Mouse (Mus musculus) liver, embryonic 15.5 days (tissue): ENCODE data around the gene Dnttip1. TPM values are rescaled to one million over a fixed set of nuclear protein-coding genes. Genes with fewer than 3 reads are reported as not detected.

ENCODE experiments used
- ATAC-seq: fragments of 200-750 bp; cut with Nextera tagmentation; 2 replicates; pipeline ENCODE4 v1.8.0; 2017; ENCODE audit warnings: moderate number of reproducible peaks, mild to moderate bottlenecking, moderate library complexity; ENCODE audit not compliant: insufficient read depth
- H3K27ac ChIP-seq: fragments of 300-500 bp; sonication (generic); replicated peaks from 2 replicates; pipeline ENCODE4 v1.5.1; 2015; ENCODE audit warnings: mild to moderate bottlenecking, inconsistent platforms
- H3K27me3 ChIP-seq: fragments of 300-500 bp; sonication (generic); 2 replicates; pipeline ENCODE4 v1.6.1; 2015; ENCODE audit warnings: mild to moderate bottlenecking, inconsistent platforms
- H3K36me3 ChIP-seq: fragments of 300-500 bp; sonication (generic); replicated peaks from 2 replicates; pipeline ENCODE4 v1.6.1; 2015; ENCODE audit warnings: moderate library complexity, mild to moderate bottlenecking, inconsistent platforms
- H3K4me1 ChIP-seq: fragments of 300-500 bp; sonication (generic); replicated peaks from 2 replicates; pipeline ENCODE4 v1.6.1; 2015; ENCODE audit warnings: inconsistent platforms
- H3K4me2 ChIP-seq: fragments of 300-500 bp; sonication (generic); 2 replicates; pipeline ENCODE4 v1.6.1; 2015; ENCODE audit warnings: moderate library complexity, mild to moderate bottlenecking, inconsistent platforms
- H3K4me3 ChIP-seq: fragments of 300-500 bp; sonication (generic); replicated peaks from 2 replicates; pipeline ENCODE4 v1.5.1; 2015; ENCODE audit warnings: mild to moderate bottlenecking, inconsistent platforms
- H3K9ac ChIP-seq: fragments of 300-500 bp; sonication (generic); 2 replicates; pipeline ENCODE4 v1.6.1; 2015; ENCODE audit warnings: moderate library complexity, mild to moderate bottlenecking, inconsistent platforms
- H3K9me3 ChIP-seq: fragments of 300-500 bp; sonication (generic); replicated peaks from 2 replicates; pipeline ENCODE4 v1.6.1; 2016; ENCODE audit warnings: inconsistent platforms
- WGBS: fragments of 180-500 bp; shearing (Covaris S2); methylation state at CpG from one replicate; pipeline ENCODE4 v1.1.7; 2015; ENCODE audit warnings: mixed read lengths; ENCODE audit not compliant: insufficient replicate concordance; 5-methylcytosine and 5-hydroxymethylcytosine counted together
- polyA plus RNA-seq: library from polyadenylated mRNA; unstranded; fragments of >200 nt; fragmentation: Nextera tagmentation; extraction: Ambion mirVana; gene quantifications from 2 replicates; pipeline ENCODE4 v1.2.1, GENCODE M21; 2015

Dnttip1 gene
- polyA plus RNA-seq, 1 experiment from 2014 or later: 41.1 TPM

GRCm38 (mm10) chr2:164731719-164732118, 14.1 kb upstream of the Dnttip1 start:
- Histone ChIP-seq H3K4me2 (no peak overlapping the region), H3K27ac (no peak overlapping the region), H3K4me3 (no peak overlapping the region), H3K27me3 (peaks cover 19% of the 10 kb centered on the region), H3K9ac (no peak overlapping the region), H3K36me3 (no peaks in the 10 kb centered on the region), H3K9me3 (no peaks in the 10 kb centered on the region), H3K4me1 (0 out of 2 replicates have a peak, but pooled peaks cover 4% of the 10 kb centered on the region)
- ATAC-seq: no peak
- WGBS: 62% methylated on average over 5 of the region's 5 CpGs

GRCm38 (mm10) chr2:164733259-164733658, 12.5 kb upstream of the Dnttip1 start:
- no peak for ATAC-seq

GRCm38 (mm10) chr2:164734839-164735238, 10.9 kb upstream of the Dnttip1 start:
- no peak overlapping the region for H3K27ac ChIP-seq
- H3K4me3 ChIP-seq: no peak overlapping the region

More at GRCm38 (mm10) chr2:164733259-164733658, 12.5 kb upstream of the Dnttip1 start:
- Histone ChIP-seq H3K9me3 (no peaks in the 10 kb centered on the region), H3K9ac (no peak overlapping the region), H3K36me3 (no peaks in the 10 kb centered on the region), H3K4me1 (0 out of 2 replicates have a peak, but pooled peaks cover 4% of the 10 kb centered on the region), H3K4me3 (no peak overlapping the region), H3K27me3 (peaks cover 22% of the 10 kb centered on the region), H3K27ac (no peak overlapping the region), H3K4me2 (no peak overlapping the region)
- WGBS: 58% methylated on average over 2 of the region's 2 CpGs

GRCm38 (mm10) chr2:164735446-164735845, 10.3 kb upstream of the Dnttip1 start:
- no peak overlapping the region for H3K9ac ChIP-seq
- no peaks in the 10 kb centered on the region for H3K36me3 ChIP-seq
- H3K4me3 ChIP-seq: no peak overlapping the region
- ATAC-seq: no peak
- H3K4me1 ChIP-seq: 0 out of 2 replicates have a peak, but pooled peaks cover 4% of the 10 kb centered on the region
- no peak overlapping the region for H3K4me2 ChIP-seq
- 65% methylated on average over 5 of the region's 5 CpGs for WGBS
- H3K27me3 ChIP-seq: peaks cover 36% of the 10 kb centered on the region
- H3K9me3 ChIP-seq: no peaks in the 10 kb centered on the region
- H3K27ac ChIP-seq: no peak overlapping the region

More at GRCm38 (mm10) chr2:164734839-164735238, 10.9 kb upstream of the Dnttip1 start:
- Histone ChIP-seq H3K9ac (no peak overlapping the region), H3K4me1 (0 out of 2 replicates have a peak, but pooled peaks cover 4% of the 10 kb centered on the region), H3K4me2 (no peak overlapping the region), H3K27me3 (peaks cover 30% of the 10 kb centered on the region), H3K9me3 (no peaks in the 10 kb centered on the region), H3K36me3 (no peaks in the 10 kb centered on the region)
- WGBS: 66% methylated on average over 5 of the region's 5 CpGs
- ATAC-seq: no peak

- H3K36me3 ChIP-seq: no peaks in the 10 kb centered on the region
- no peaks in the 10 kb centered on the region for H3K4me1 ChIP-seq
- H3K9ac ChIP-seq: no peak overlapping the region
- 45% methylated on average over 3 of the region's 3 CpGs for WGBS
- no peak for ATAC-seq
- H3K4me3 ChIP-seq: no peak overlapping the region
- H3K4me2 ChIP-seq: no peak overlapping the region
- no peak overlapping the region for H3K27ac ChIP-seq
- no peaks in the 10 kb centered on the region for H3K9me3 ChIP-seq
- peaks cover 35% of the 10 kb centered on the region for H3K27me3 ChIP-seq
These were observed 8.2 kb upstream of the Dnttip1 start for GRCm38 (mm10) chr2:164737377-164738090.

GRCm38 (mm10) chr2:164739876-164740275, 5.9 kb upstream of the Dnttip1 start:
- Histone ChIP-seq H3K27me3 (peaks cover 47% of the 10 kb centered on the region), H3K4me1 (peaks cover 10% of the 10 kb centered on the region; the same call in 1 of the 2 replicates), H3K4me3 (no peak overlapping the region), H3K27ac (no peak overlapping the region), H3K9ac (no peak overlapping the region), H3K9me3 (no peaks in the 10 kb centered on the region), H3K36me3 (no peaks in the 10 kb centered on the region), H3K4me2 (no peak overlapping the region)
- ATAC-seq: no peak
- 53% methylated on average over 7 of the region's 7 CpGs for WGBS

GRCm38 (mm10) chr2:164744987-164745386, 796 bp upstream of the Dnttip1 start:
- H3K9me3 ChIP-seq: no peaks in the 10 kb centered on the region
- ATAC-seq: no peak
- peaks cover 28% of the 10 kb centered on the region for H3K36me3 ChIP-seq
- H3K4me1 ChIP-seq: peaks cover 51% of the 10 kb centered on the region
- peak overlapping the region; percentile 90 for H3K4me3 ChIP-seq
- peaks cover 31% of the 10 kb centered on the region for H3K27me3 ChIP-seq
- H3K4me2 ChIP-seq: peak overlapping the region; percentile 85
- H3K9ac ChIP-seq: peak overlapping the region; percentile 98
- 48% methylated on average over 13 of the region's 13 CpGs for WGBS
- H3K27ac ChIP-seq: peak overlapping the region; percentile 93

- peaks cover 52% of the 10 kb centered on the region for H3K4me1 ChIP-seq
- 31% methylated on average over 8 of the region's 8 CpGs for WGBS
- H3K4me2 ChIP-seq: peak overlapping the region; percentile 85
- H3K27me3 ChIP-seq: peaks cover 22% of the 10 kb centered on the region
- H3K4me3 ChIP-seq: peak overlapping the region; percentile 90
- peak overlapping the region; percentile 93 for H3K27ac ChIP-seq
- ATAC-seq: peak; percentile 27
- peaks cover 45% of the 10 kb centered on the region for H3K36me3 ChIP-seq
- H3K9ac ChIP-seq: peak overlapping the region; percentile 98
- no peaks in the 10 kb centered on the region for H3K9me3 ChIP-seq
These were observed 910 bp downstream of the Dnttip1 start for GRCm38 (mm10) chr2:164746693-164747092.

GRCm38 (mm10) chr2:164748191-164748590, 2.4 kb downstream of the Dnttip1 start:
- no peaks in the 10 kb centered on the region for H3K9me3 ChIP-seq
- H3K9ac ChIP-seq: no peak overlapping the region
- H3K4me3 ChIP-seq: peak overlapping the region; percentile 90; the same call in 1 of the 2 replicates
- H3K4me1 ChIP-seq: peaks cover 61% of the 10 kb centered on the region
- WGBS: 52% methylated on average over 4 of the region's 4 CpGs
- H3K27me3 ChIP-seq: peaks cover 13% of the 10 kb centered on the region
- H3K27ac ChIP-seq: peak overlapping the region; percentile 58
- ATAC-seq: peak; percentile 29
- peaks cover 60% of the 10 kb centered on the region for H3K36me3 ChIP-seq
- peak overlapping the region; percentile 85 for H3K4me2 ChIP-seq

- no peak for ATAC-seq
- peaks cover 68% of the 10 kb centered on the region for H3K36me3 ChIP-seq
- 0 out of 2 replicates have a peak overlapping the region, but pooled peaks have one; percentile 90 for H3K4me3 ChIP-seq
- no peak overlapping the region for H3K9ac ChIP-seq
- H3K4me1 ChIP-seq: peaks cover 61% of the 10 kb centered on the region
- H3K27me3 ChIP-seq: peaks cover 5% of the 10 kb centered on the region
- H3K27ac ChIP-seq: peak overlapping the region; percentile 58
- 85% methylated on average over 6 of the region's 6 CpGs for WGBS
- peak overlapping the region; percentile 85 for H3K4me2 ChIP-seq
- H3K9me3 ChIP-seq: no peaks in the 10 kb centered on the region
These were observed 3.2 kb downstream of the Dnttip1 start for GRCm38 (mm10) chr2:164748991-164749390.

- Histone ChIP-seq H3K27me3 (no peaks in the 10 kb centered on the region), H3K9ac (no peak overlapping the region), H3K4me3 (no peak overlapping the region), H3K36me3 (peaks cover 100% of the 10 kb centered on the region), H3K27ac (no peak overlapping the region), H3K9me3 (no peaks in the 10 kb centered on the region), H3K4me1 (peaks cover 54% of the 10 kb centered on the region), H3K4me2 (no peak overlapping the region)
- WGBS: 88% methylated on average over 2 of the region's 2 CpGs
- ATAC-seq: no peak
These were observed 6.7 kb downstream of the Dnttip1 start for GRCm38 (mm10) chr2:164752454-164752853.
